Mouse (Mus musculus) heart, adult 2 months (tissue): ENCODE measurements at regions not wholly inside any gene's neighbourhood (a gene's known extent, or its start where the extent isn't known, plus 50 kb on each side); places are given as distances from the start of the nearest gene placed in this dataset.

Experiments used
- DNase-seq, 2 experiments: peaks; one replicate each; pipeline ENCODE4 v3.0.0; 2021
- H3K27ac ChIP-seq: fragments of 200-600 bp; 2 replicates; pipeline ENCODE4 v1.8.1; 2022
- H3K27me3 ChIP-seq: fragments of 200-500 bp; 2 replicates; pipeline ENCODE4 v1.6.1; 2012; ENCODE audit warnings: mild to moderate bottlenecking, low read length, inconsistent platforms, mixed read lengths; ENCODE audit not compliant: control insufficient read depth, insufficient read depth
- H3K36me3 ChIP-seq: fragments of 200-500 bp; 2 replicates; pipeline ENCODE4 v1.6.1; 2012; ENCODE audit warnings: low read length, inconsistent platforms; ENCODE audit not compliant: control insufficient read depth, insufficient read depth
- H3K4me1 ChIP-seq: fragments of 200-500 bp; 2 replicates; pipeline ENCODE4 v1.6.1; 2011; ENCODE audit warnings: low read length; ENCODE audit not compliant: control insufficient read depth, insufficient read depth
- H3K4me3 ChIP-seq: fragments of 200-600 bp; 2 replicates; pipeline ENCODE4 v1.8.1; 2022
- H3K79me2 ChIP-seq: fragments of 200-500 bp; replicated peaks from 2 replicates; pipeline ENCODE4 v1.6.1; 2012; ENCODE audit warnings: mild to moderate bottlenecking, inconsistent platforms, low read length, moderate library complexity, mixed read lengths; ENCODE audit not compliant: control insufficient read depth, insufficient read depth
- H3K9ac ChIP-seq: fragments of 200-500 bp; 2 replicates; pipeline ENCODE4 v1.6.1; 2012; ENCODE audit warnings: low read depth, mild to moderate bottlenecking, control low read depth, inconsistent platforms, low read length, mixed read lengths
- CTCF ChIP-seq: fragments of 200-600 bp; IDR thresholded peaks from 2 replicates; pipeline ENCODE4 v1.8.1; 2022; ENCODE audit warnings: antibody characterized with exemption, mild to moderate bottlenecking, moderate library complexity
- EP300 ChIP-seq: fragments of 200-500 bp; IDR thresholded peaks from 2 replicates; pipeline ENCODE4 v1.6.1; 2011; ENCODE audit warnings: low read depth, low read length, control low read depth; ENCODE audit not compliant: insufficient read depth
- POLR2A ChIP-seq: fragments of 200-500 bp; IDR thresholded peaks from 2 replicates; pipeline ENCODE4 v1.6.1; 2011; ENCODE audit warnings: mild to moderate bottlenecking, low read depth, low read length, control low read depth; ENCODE audit not compliant: insufficient read depth
- WGBS: fragments of 180-500 bp; shearing (Covaris S2); methylation state at CpG from one replicate; pipeline ENCODE4 v1.1.7; 2018; 5-methylcytosine and 5-hydroxymethylcytosine counted together
- intact Hi-C: fragments of 180-260 bp; cut with DNase I; formaldehyde crosslinking; loops from one replicate; pipeline ENCODE4 v1.15.1; 2025

DNA sequence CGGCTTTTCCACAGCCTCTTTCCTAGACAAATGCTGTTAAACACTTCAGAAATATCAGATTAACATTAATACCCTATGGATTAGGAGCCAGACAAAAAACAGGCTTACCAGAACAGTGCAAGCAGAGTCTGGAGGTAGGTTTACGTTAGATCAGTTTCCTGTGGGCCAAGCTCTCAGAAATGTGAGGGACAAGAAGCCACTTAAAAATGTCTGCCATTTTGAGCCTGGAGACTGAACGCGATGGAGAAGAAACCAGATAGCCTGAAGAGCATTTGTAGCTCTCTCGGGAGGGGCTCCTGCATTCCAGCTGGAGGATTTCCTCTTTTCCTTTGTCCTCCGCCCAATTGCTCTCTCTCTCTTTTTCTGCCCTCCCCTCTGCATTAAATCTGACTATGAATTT lies 239.1 kb upstream of the Sp4 start:
- WGBS, result 31% methylated on average over 6 of the region's 6 CpGs
- intact Hi-C loops, result no loop called here

DNA sequence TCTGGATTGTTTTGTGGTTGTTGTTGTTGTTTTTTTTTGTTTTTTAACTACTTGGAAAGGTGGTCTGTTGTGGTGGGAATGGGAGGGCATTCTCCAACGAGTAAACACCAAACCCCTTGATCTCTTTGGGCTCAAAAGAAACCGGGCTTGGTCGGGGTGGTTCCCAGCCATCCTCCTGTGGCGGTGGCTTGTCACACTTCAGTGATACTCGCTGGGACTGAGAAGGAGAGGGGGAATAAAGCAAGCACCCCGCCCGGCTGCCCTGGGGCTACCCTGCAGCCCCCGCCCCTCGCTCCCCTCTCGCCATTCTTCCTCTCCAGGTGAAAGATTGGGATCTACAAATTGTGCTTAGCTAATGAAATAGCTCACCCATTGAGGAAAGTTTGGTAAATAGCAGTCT lies 229.3 kb upstream of the Sp4 start:
- Histone ChIP-seq H3K27ac (no peak overlapping the region), H3K79me2 (no peaks in the 10 kb centered on the region), H3K27me3 (no peaks in the 10 kb centered on the region), H3K9ac (no peak overlapping the region), H3K4me1 (no peaks in the 10 kb centered on the region), H3K4me3 (no peak overlapping the region), H3K36me3 (no peaks in the 10 kb centered on the region)
- intact Hi-C loops, result no loop called here
- no peak for DNase-seq
- TF ChIP-seq CTCF (no peak), POLR2A (no peak), EP300 (no peak)
- 24% methylated on average over 10 of the region's 10 CpGs for whole genome bisulfite sequencing

More for the DNA sequence above, 239.1 kb upstream of the Sp4 start:
- H3K4me3 ChIP-seq, result no peak overlapping the region
- H3K27ac ChIP-seq, result no peak overlapping the region
- H3K79me2 ChIP-seq, result no peaks in the 10 kb centered on the region
- H3K4me1 ChIP-seq, result no peaks in the 10 kb centered on the region
- no peak for DNase-seq
- TF ChIP-seq POLR2A (no peak), EP300 (no peak), CTCF (no peak)
- H3K27me3 ChIP-seq, result no peaks in the 10 kb centered on the region
- H3K9ac ChIP-seq, result no peak overlapping the region
- no peaks in the 10 kb centered on the region for H3K36me3 ChIP-seq

DNA sequence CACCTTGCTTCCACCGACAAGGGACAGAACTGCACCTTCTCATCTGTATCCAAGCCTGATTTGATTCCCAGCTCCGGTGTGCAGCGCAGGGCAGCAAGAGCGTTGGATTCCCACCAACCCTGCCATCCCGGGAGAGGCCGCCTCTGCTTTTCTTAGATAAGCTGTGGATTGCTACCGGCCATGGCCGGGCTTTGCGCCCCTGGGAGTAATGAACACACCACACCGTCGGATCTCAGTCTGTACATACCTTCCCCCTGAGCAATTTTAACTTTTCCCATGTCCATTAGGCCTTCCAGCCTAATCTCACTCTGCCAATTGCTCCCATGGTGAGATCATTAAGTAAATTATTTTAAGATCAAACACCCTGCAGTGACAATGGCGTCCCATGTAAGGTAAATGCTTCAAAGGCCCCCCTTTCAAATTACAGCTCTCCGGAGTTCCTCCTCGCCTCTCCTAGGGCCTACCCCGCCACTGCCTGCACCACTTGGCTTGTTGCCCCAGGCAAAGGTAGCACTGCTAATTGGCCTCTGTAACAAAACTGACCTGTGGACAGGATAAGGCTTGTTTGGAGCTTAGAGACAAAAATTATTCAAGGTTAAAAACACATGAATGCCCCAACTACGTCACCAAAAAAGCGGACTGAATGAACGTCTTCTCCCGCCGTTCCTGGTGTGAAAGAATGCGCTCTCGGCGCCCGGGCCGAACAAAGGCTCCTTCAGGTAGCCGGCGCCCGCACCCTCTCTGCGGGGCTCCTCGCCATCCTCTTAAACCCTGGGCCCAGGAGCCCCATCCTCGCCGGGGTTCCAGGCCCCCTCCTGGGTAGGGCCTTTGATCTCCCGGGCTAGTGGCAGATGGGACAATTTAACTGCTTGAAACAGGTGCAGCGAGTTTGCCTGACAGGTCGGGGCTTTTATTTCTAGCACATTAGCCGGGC lies 228.5 kb upstream of the Sp4 start:
- no peak overlapping the region for H3K9ac ChIP-seq
- no peak overlapping the region for H3K4me3 ChIP-seq
- intact Hi-C loops, result no loop called here
- no peak overlapping the region for H3K27ac ChIP-seq
- TF ChIP-seq CTCF (no peak), EP300 (no peak), POLR2A (no peak)
- H3K79me2 ChIP-seq, result no peaks in the 10 kb centered on the region
- no peaks in the 10 kb centered on the region for H3K36me3 ChIP-seq
- no peaks in the 10 kb centered on the region for H3K27me3 ChIP-seq
- 7% methylated on average over 36 of the region's 36 CpGs for WGBS
- no peak for DNase-seq
- H3K4me1 ChIP-seq, result no peaks in the 10 kb centered on the region

- H3K4me1 ChIP-seq, result no peaks in the 10 kb centered on the region
- no peaks in the 10 kb centered on the region for H3K79me2 ChIP-seq
- WGBS, result 71% methylated on average over 2 of the region's 2 CpGs
- H3K9ac ChIP-seq, result no peak overlapping the region
- H3K27ac ChIP-seq, result no peak overlapping the region
- no peak overlapping the region for H3K4me3 ChIP-seq
- H3K36me3 ChIP-seq, result no peaks in the 10 kb centered on the region
- no peaks in the 10 kb centered on the region for H3K27me3 ChIP-seq
- TF ChIP-seq CTCF (no peak), EP300 (no peak), POLR2A (no peak)
- intact Hi-C loops, result no loop called here
- DNase-seq, result no peak
Observed at GRCm38 (mm10) chr12:118521770-118522169, 220.5 kb upstream of the Sp4 start.

DNA sequence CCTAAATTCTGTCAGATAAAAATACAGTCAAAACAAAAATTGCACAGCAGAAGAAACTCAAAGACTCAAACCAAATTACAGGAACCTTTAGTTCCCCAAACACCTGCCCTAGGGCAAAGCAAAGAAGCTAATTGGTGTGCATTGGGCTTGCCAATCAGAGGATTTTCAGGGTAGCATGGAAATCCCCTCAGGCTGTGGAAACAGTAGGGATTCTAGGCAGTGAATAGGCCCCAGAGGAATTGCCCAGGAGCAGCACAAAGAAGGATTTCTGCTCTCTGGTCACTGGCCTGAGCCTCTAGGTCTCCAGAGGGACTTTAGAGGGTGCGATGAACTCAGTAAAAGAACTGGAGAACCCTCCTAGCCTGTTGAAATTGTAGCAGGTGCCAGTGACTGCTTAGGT lies 220.1 kb upstream of the Sp4 start:
- H3K4me1 ChIP-seq, result no peaks in the 10 kb centered on the region
- no peak overlapping the region for H3K4me3 ChIP-seq
- no peaks in the 10 kb centered on the region for H3K27me3 ChIP-seq
- no peak overlapping the region for H3K9ac ChIP-seq
- no peak for TF ChIP-seq CTCF
- no peak for TF ChIP-seq POLR2A
- TF ChIP-seq EP300, result no peak
- no peaks in the 10 kb centered on the region for H3K79me2 ChIP-seq
- 76% methylated on average over 1 of the region's 1 CpGs for WGBS
- no peaks in the 10 kb centered on the region for H3K36me3 ChIP-seq
- DNase-seq, result no peak
- H3K27ac ChIP-seq, result no peak overlapping the region
- intact Hi-C loops, result no loop called here

DNA sequence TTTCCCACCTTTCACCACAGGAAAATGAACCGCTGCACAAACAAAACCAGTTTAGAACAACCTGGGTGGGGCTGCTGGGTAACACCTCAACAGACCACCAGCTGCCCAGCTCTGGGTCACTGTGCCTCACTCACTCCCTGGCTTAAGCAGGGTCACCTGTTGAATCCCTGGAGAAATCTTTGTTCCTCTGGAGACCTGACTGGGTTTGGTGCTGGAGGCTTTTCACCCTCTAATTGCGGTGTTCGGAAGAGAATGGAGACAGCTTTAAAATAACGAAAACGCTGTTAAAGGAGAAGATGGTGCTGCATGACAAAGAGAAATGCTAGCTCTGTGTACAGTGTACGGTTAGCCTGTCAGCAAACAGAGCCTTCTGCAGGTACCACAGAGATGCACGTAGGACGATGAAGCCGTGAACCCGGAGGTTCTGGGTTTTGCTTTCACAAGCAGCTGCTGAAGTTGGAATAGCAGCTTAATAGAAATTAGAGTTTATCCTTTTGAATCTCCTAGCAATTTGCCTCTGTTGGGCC lies 218.6 kb upstream of the Sp4 start:
- H3K4me3 ChIP-seq, result no peak overlapping the region
- no peaks in the 10 kb centered on the region for H3K36me3 ChIP-seq
- no peaks in the 10 kb centered on the region for H3K79me2 ChIP-seq
- H3K9ac ChIP-seq, result no peak overlapping the region
- H3K4me1 ChIP-seq, result no peaks in the 10 kb centered on the region
- H3K27me3 ChIP-seq, result no peaks in the 10 kb centered on the region
- DNase-seq, result no peak
- TF ChIP-seq POLR2A, result no peak
- TF ChIP-seq CTCF, result no peak
- TF ChIP-seq EP300, result no peak
- intact Hi-C loops, result no loop called here
- H3K27ac ChIP-seq, result no peak overlapping the region
- WGBS, result 57% methylated on average over 10 of the region's 10 CpGs
